Mouse (Mus musculus) layer of hippocampus, adult 9-11 months (tissue): Measurements from ENCODE around the gene Syne3.

Experiments
- DNase-seq: peaks from one replicate; pipeline ENCODE4 v3.0.0; 2022

Gene Syne3

GRCm38 (mm10) chr12:104881518-104882060, 128.0 kb downstream of the Syne3 start:
- DNase-seq, result no peak

DNA sequence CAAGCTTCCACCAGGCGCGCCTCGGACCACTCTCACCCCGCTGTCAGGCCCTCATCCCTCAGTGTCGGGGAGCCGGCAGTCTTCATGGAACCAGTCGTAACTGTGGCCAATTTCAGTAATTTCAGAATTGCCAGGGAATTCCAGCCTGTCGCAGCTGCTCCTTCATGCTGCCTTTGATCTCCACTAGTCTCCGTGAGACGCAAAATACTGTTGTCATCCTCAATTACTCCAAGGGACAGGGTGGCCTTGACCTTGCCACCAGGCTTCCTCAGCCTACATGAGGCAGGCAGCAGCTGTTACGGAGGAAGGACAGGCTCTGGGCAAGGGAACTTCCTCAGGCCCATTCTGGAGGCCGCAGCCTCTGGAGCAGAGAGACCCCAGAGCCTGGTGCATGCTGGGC, 129.2 kb downstream of the Syne3 start:
- DNase-seq, result no peak
